Mouse (Mus musculus) ovary, postnatal 36 days (tissue): ENCODE data around the gene Gmeb2.

Source experiments
- DNase-seq: peaks from one replicate; pipeline ENCODE4 v3.0.0; 2022; ENCODE audit warnings: low spot score, mixed read lengths

Gmeb2 gene

DNA sequence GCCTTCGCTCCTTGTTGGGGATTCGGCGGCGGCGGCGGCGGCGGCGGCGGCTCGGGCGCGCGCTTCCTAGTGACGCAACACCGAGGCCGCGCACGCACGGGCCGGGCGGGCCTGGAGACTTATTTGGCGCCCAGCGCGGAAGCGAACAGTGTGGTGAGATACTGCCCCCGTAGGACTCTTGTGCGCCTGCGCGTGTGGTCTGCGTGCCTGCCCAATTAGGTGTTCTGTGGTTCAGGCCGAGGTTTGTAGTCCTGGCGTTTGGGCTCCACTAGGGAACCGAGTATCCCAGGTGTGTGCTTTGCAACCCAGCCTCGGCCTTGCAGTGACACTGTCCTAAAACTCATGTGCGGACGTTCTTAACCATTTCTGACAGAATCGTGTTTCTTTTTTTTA lies at the start of gene Gmeb2:
TSS of gene Gmeb2 (minus strand) at position 78 of the 393 bp plus-strand sequence.
- peak; percentile 92 for DNase-seq

DNA sequence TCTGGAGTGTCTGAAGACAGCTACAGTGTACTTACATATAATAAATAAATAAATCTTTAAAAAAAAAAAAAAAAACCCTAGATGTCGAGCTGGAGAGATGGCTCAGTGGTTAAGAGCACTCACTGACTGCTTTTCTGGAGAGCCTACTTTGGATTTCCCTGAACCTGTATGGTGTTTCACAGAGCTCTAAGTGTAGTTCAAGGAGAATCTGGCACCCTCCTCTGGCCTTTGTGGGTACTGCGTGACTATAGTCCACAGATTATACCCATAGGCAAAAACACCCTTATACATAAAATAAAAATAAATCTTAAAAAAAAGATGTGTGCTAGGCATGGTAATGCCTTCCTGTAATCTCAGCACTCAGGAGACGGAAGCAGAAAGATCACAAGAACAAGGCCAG lies 46.2 kb upstream of the Gmeb2 start:
- DNase-seq: peak; percentile 46

DNA sequence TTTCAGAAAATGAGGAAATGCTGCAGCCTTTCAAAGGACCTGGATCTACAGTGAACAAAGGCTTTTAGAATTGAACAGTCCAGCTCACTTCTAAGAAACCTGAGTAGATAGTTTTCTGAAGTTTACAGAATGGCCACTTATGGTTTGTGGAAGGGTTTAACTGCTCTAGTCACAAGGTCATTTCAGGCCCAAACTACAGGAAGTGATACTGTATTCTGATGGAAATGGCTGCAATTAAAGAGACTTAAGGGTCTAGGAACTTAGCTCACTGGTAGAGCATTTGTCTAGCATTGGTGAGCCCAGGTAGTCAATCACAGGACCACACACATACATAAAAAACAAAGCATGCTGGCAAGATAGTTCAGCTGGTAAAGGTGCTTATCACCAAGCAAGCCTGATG lies 44.7 kb upstream of the Gmeb2 start:
- no peak for DNase-seq

DNA sequence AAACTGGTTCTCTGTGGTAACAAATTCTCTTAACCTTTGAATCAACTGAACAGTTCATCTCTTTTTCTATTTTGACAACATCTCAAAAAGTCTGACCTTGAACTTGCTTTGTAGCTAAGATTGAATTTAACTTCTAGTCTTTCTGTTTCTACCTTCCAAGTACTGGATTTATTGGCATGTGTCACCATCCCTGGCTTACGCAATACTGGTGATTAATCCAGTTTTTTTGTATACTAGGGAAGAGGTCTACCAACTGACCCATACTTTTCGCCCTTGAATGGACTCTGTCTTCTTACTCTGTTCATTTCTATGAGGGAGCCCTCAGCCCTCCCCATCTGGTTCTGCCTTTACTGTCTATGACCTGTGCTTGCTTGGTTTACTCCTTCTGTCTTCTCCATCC lies 38.3 kb upstream of the Gmeb2 start:
- DNase-seq: no peak

DNA sequence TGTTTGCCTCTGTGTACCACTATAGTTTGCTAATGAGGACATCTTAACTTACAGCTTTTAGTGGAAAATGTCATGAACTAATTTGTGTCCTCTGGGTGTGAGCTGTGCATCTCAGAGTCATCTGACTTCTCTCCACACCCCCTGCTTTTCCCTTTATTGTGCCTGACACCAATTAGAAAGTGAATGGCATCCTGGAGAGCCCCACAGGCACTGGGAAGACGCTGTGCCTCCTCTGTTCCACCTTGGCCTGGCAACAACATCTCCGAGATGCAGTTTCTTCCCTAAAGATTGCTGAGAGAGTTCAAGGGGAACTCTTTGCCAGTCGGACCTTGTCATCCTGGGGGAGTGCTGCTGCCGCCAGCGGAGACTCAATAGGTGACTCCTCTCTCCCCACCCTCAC lies 34.3 kb upstream of the Gmeb2 start:
- no peak for DNase-seq

DNA sequence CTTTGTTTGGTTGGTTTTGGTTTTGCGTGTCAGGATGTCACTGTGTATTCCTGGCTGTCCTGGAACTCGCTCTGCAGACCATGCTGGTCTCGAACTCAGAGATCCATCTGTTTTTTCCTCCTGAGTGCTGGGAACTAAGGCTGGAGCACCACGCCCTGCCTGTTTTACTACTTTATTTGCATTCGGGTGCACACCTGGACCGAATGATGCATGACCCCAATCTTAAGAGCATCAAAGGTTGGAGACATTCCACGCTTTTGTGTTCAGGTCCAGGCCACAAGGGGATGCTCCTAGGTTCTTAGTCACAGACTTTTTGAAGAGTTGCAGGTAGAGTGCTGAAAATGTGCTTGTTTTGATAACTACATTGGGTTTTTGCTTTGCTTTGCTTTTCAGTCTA lies 32.3 kb upstream of the Gmeb2 start:
- DNase-seq: no peak

DNA sequence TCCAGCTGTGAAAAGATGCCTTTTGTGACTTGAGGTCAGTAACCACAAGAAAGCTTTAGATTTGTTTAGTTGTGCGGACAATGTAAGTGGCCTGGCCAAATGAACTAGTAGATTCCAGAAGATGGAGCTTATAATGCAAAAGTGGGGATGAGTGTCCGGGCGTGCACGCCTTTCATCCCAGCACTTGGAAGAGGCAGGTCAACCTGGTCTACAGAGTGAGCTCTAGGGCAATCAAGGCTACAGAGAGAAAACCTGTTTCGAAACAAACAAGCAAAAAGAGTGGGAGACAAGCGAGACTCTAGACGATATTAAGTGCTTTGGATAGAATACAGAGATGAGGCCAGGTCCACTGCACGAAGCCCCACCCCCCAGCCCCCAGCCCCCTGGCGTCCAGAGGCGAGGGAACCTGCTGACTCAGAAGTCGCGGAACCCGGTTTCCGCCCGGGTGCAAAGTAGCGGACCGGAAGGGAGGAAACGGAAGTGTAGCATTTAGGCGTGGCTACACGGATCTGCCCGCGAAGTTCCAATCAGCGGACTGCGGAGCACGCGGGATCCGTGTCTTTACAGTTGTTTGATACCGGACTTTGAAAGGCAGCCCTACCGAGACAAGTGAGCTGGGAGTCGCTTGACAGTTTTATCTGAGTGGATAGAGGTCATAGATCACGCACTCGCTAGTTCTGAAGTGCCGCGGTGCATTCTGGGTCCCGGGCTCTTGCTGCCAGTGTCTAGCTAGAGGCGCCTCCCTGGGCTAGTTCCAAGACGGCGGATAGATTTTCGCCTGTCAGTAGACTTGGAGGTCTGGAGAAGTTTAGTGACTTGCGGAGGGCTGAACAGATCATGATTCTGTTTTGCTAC lies 31.6 kb upstream of the Gmeb2 start, which contains the start of gene Rtel1:
TSS of gene Rtel1 (plus strand) at position 492 of the 855 bp plus-strand sequence.
- peak; percentile 78 for DNase-seq

DNA sequence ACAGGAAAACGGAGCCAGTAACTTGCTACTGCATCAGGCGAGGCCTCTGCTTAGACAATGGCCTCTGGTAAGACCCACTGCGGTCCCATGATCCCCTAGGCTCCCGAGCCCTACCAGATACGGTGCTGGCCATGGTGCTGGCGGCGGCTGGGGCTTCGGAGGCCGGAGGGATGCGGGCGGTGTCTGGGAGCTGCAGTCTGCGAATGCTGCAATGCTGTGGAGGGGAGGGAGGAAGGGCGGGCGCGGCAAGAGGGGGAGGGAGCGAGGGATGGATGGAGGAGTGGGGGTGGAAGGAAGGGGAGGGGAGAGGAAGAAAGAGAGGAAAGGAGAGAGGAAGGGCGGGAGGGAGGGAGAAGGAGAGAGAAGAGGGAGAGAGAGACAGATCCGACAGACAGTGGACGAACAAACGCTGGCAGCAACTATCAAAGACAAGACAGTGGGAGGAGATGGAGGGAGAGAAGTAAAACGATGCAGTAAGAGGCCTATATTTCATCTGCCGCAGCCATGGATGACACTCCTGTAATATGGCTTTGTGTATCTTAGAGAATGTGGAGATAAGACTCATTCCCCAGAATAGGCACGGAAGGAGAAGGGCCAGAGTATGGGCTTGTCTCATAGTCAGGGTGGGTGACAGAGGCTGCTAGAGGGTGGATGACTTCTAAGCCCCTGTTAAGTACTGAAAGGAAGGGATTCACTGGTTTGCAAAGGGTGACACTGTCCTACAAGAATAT lies 26.4 kb upstream of the Gmeb2 start, which contains the start of gene Stmn3:
TSS of gene Stmn3 (minus strand) at position 421 of the 731 bp plus-strand sequence.
- DNase-seq: peak; percentile 66

DNA sequence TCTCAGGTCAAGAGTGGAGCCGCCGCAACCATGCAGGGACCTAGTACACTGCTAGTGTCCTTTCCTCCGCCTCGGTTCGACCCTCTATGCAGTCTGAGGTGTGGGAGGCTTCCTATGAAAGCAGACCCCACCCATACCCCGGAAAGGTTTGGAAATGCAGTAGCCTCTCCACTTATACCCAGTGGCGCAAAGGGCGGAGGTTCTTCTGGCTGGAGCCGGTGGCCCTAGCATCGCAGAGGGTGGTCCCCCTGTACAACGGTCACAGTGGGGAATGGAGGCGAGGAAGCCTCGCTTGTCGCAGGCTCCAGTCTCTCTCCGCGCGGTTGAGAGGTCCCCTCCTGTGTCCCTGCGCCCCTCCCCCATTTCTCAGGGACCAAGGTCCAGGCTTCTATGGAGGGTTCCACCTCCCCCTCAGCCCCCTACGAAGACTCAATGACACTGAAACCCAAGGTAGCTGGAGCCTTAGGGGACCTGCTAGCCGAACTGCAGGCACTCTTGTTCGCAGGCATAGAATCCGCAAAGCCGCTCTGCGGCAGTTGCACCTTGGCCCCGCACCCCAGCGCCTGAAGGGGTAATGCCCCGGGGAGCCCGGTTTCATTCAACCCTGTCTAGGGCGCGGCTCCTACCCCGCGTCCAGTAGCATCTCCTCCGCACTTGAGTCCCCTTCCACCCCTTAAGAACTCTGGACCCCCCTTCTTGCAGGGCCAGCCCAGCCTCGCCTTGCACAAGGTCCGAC lies 25.7 kb upstream of the Gmeb2 start:
- DNase-seq: no peak

DNA sequence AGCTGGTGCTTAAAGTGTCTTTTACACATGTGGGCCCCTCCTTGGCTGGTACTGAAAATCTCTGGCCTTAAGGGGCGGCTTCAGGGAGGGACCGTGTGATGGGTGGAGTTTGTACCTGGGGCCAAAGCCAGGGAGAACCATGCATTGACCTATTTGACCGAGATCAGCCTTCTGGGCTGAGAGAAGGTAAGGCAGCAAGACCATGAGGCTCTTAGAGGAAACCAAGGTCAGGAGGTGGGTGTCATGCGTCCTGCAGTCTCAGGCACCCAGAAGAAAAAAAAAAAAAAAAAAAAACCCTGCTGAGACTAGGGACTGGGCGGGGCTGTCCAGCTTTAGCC lies 25.1 kb upstream of the Gmeb2 start:
- no peak for DNase-seq

DNA sequence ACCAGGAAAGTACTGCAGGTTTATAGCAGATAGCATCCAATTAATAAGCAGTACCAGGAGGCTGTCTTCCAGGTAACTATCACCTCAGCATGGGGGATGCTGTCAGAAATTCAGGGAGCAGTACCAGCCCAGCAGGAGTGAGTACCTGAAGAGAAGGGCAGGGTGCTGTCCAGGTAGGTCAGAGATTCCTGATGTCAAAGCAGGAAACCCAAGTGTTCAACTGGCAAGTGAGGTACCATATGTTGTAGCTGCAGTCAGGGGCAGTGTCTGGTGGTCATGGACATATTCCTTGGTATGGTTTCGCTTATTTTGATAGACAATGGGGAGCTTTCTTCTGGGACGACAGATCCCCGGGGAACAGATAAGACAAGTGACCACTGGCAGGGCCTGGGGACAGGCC lies 24.6 kb upstream of the Gmeb2 start:
- no peak for DNase-seq

DNA sequence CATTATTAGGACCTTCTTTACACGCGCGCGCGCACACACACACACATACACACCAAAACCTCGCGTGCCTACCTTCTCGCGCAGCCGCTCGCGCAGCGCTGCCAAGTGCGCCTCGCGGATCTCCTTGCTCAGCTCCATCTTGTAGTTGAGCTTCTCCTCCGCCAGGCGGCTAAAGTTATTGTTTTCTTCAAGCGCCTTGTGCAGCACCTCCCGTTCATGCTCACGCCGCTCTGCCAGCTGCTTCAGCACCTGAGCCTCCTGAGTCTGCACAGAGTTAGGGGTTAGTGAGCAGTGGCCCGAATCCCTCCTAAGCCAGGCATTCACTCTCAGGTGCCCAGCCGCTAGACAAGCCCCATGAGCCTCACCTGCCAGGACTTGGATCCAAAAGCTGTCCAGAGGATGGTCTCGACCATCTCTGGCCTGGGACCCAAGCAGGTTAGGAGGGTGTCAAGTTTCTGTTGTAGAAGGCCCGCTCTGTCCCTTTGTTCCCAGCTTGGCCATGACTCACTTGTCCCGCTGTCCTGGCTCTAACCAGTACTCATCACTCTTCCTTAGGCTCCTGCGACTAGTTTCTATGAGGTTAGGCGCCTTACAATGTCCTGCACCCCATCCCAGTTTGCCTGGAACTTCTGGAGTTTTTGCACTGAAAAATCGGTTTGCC lies 19.4 kb upstream of the Gmeb2 start:
- DNase-seq: peak; percentile 23

DNA sequence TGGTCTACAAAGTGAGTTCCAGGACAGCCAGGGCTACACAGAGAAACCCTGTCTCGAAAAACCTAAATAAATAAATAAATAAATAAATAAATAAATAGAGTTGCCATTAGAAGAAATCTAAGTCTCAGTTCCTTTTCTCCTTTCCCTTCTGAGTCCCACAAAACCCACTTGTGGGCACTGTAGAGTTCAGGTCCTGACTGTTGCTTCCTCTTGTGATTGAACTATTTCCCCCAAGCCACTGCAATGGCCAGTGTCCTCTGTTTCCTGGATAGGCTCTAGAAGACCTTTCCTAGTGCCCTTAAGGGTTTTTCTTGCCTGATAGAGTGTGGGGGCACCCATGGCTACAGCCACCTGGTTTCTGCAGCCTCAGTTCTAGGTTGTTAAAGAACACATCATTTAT lies 17.1 kb upstream of the Gmeb2 start:
- DNase-seq: no peak

DNA sequence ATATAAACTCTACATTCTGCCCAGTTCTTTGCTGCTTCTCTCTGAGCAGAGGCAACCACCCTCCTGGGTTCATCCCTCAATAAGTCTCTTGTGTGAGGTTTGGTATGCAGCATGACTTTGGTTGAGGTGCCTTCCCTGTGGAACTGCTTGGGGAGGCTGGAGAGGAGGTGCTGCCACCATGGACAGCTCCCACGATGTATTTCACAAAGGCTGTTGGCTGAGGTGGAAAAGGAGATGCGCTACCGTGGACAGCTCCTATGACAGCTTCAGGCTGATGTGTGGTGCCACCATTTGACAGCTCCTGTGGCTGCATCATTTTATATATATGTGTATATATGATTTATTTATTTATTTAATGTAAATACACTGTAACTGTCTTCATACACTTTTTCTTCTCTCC lies 14.2 kb upstream of the Gmeb2 start:
- peak; percentile 36 for DNase-seq

DNA sequence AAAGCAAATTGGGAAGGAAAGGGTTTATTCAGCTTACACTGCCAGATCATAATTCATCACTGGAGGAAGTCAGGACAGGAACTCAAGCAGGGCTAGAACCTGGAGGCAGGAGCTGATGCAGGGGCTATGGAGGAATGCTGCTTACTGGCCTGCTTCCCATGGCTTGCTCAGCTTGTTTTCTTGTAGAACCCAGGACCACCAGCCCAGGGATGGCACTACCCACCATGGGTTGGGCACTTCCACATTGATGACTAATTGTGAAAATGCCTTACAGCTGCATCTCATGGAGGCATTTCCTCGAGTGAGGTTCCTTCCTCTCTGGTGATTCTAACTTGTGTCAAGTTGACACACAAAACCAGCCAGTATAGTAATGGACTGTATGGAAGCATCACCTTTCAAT lies 3.1 kb upstream of the Gmeb2 start:
- DNase-seq: no peak

DNA sequence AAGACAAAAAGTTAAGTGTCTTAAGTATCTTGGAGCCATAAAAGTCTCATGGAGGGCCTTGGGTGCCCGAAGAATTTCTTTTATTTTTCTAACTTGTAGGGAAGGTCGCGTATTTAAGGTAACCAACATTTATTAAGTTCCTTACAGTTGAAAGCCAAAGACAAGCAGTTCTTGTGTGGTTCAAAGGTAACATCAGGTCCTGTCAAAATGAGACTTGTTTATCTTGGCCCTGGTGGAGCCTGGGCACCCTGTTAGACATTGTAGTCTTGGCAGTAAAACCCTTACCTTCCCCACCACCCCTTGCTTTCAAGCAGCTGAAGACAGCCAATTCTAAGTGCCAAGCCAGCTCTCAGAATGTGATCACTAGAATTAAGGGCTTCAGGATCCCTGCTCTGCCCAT lies 856 bp upstream of the Gmeb2 start:
- DNase-seq: no peak

DNA sequence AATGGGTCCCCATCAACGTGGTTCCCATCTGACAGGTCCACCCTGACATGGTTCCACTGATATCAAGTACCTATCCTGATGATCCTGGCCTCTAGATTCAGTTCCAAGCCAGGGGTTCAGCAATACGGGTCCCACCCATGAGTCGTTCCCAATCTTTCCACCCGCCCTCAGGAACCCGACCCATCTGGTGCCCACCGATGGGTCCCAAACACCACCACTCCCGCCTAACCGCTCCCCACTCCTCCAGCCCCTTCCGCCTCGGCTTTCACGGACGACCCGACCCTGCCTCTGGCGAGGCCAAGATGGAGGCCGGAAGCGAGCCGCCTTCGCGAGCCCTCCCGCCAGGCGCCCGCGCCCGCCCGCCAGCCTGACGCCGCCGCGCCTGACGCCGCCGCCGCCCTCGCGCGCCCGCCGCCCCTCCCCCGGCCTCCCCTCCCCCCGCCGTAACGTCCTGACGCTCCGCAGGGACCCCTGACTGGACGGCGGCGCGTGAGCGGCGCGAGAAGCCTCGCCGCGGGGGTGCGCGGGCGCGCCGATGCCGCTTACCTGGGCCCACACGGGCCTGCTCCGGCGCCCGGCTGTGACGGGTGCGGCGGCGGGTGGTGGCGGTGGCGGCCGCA lies 387 bp downstream of the Gmeb2 start:
- DNase-seq: peak; percentile 85

DNA sequence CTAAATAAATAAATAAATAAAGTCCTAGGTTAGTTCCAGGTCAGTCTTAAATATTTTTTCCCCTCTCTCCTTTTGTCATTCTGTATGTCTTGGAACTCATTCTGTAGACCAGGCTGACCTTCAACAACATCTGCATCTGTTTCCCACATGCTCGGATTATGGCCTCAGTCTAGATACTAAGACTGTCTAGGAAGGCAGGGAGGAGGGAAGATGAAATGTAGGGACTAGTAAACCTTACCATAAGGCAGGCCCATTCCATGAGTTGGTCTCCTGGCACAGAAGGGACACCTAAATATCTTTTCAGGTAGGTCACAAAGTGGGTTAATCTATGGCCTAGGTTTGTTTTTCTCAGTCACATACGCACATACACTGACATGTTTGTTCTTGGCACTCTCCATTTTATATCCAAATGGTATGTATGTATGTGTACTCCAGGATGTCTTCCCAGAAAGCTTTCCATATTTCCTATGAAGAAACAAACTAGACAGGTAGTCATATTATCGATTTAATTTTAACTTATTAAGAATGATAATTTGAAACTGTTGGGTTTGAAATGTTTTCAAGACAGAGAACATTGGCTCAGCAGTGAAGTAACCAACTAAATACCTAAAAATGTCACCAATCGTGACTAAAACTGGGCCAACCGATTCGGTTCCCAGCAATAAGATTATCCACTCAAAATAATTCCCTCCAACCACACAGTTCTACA lies 1.1 kb downstream of the Gmeb2 start:
- DNase-seq: no peak

DNA sequence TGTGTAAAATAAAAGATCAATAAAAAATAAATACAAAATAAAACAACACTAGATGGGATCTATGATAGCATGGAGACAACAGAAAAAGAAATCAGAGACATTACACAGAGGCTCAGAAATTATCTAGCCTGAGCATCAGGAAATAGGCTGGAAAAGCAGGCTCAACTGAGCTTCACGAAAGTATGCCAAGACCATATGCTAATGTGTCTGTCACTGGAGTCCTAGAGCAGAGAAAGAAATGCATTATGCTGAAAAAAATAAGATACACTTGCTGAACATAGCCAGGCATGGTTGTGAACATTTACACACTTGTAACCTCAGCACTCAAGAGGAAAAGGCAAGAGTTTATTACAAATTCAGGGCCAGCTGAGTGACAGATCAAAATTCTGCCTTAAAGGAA lies 7.9 kb downstream of the Gmeb2 start:
- no peak for DNase-seq

DNA sequence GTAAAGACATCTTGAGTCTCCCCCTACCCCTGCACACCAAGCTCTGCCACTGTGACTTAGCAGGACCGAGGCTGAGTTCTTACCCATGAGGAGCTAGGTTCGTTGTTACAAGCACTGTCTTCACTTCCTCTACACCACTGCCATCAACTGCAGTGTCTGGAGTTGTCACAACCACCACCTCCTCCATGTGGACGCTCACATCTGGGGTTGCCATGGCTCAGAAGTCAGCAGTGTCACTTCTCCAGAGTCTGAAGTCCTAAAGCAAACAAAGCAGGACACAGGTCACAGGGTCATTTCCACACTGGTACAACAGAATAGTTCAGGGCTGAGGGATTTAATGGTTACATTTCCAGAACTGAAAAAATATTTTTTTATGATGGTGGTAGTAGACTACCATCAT lies 10.0 kb downstream of the Gmeb2 start:
- no peak for DNase-seq

DNA sequence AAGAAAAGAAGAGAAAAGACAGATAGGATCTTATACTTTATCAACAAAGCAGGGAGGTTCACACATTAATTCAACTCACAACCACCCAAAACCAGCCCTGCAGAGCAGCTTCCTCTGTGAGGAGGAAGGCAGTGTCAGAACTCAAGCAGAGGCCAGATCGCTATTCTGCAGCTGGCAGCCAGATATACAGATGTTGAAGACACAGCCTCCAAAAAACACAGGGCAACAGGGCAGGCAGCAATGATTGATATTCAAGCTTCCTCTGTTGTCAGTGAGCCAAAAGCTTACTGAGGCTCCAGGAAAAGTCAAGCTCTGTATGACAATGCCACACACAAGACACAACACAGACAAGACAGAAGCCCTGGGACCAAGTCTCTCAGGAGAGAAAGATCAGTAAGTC lies 11.1 kb downstream of the Gmeb2 start:
- no peak for DNase-seq
